Mouse (Mus musculus): ENCODE measurements around the gene Rab4a. TPM values are rescaled to one million over a fixed set of nuclear protein-coding genes. Genes with fewer than 3 reads are reported as not detected.
A peak's percentile ranks its signal among the peaks of the same experiment; 100 is the strongest.

Gene Rab4a
- polyA plus RNA-seq, 1 experiment from 2014 or later = 87.0 TPM

DNA sequence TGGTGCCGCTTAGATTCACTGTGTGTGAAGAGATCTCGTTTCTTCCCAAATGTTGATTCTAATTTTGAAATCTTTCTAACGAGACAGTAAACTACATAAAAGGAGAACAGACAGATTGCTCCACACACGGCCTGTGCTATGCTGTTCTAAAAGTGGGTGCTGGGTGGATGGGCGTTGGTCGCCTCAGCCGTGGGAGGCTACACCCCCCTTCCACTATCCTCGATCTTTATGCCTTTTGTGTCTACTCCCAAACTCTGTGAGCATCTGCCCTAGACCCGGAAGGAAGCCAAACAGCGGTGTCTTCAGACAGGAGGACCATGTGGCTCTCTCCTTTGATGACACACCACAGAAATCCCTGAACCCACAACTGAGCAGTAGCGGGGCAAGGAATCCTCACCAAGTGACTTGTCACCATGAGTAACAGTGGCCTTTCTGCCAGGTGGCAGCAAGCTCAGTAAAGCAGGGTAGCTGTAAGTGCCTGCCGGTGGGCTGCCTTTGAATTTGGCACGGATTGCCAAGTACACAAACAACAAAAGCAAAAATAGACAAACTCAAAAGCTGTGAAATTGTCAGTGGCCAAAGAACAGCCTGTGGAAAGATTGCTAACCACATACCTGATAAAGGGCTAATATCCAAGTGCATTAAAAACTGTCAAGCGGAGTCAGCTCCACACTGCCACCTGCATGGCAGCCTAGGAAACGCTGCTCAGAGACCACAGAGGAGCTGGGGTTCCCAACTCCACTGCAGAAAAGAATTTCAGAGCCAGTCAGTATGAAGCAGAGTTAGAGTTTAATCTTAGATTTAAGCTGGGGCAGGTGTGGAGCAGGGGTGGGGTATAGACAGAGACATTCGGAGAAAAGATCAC is 37.1 kb upstream of the Rab4a start:
- 64% methylated on average over 16 of the region's 16 CpGs for WGBS
- Histone ChIP-seq H3K27me3 (replicated peaks) (no peaks in the 10 kb centered on the region), H3K9ac (replicated peaks) (no peak overlapping the region), H3K36me3 (no peaks in the 10 kb centered on the region), H3K9me3 (replicated peaks) (no peaks in the 10 kb centered on the region), H3K4me2 (no peak overlapping the region), H3K4me1 (peaks cover 4% of the 10 kb centered on the region; the same call in 1 of the 2 replicates), H3K4me3 (replicated peaks) (no peak overlapping the region), H3K27ac (replicated peaks) (no peak overlapping the region)
- ATAC-seq (ENCODE audit: low FRiP score) = no peak

GRCm38 (mm10) chr8:123773468-123773867 is 32.3 kb upstream of the Rab4a start:
- Histone ChIP-seq H3K4me1 (peaks cover 6% of the 10 kb centered on the region; the same call in 1 of the 2 replicates), H3K4me2 (no peak overlapping the region), H3K27me3 (replicated peaks) (no peaks in the 10 kb centered on the region), H3K4me3 (replicated peaks) (no peak overlapping the region), H3K9ac (replicated peaks) (no peak overlapping the region), H3K36me3 (no peaks in the 10 kb centered on the region), H3K9me3 (replicated peaks) (no peaks in the 10 kb centered on the region), H3K27ac (replicated peaks) (no peak overlapping the region)
- ATAC-seq (ENCODE audit: low FRiP score) = no peak
- WGBS = 59% methylated on average over 12 of the region's 12 CpGs

DNA sequence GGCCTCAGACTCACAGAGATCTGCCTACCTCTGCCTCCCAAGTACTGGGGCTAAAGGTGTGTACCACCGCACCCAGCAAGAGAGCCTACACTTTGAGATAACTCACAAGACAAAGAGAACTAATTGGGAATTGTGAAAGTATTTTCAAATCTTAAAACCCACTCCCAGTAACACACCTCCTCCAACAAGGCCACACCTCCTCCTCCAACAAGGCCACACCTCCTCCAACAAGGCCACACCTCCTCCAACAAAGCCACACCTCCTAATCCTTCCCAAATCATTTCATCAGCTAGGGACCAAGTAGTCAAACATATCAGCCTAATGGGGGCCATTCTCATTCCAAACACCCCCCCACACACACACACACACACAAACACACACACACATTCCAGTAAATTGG is 31.3 kb upstream of the Rab4a start:
- no peak for ATAC-seq (ENCODE audit: low FRiP score)
- 92% methylated on average over 1 of the region's 1 CpGs for whole genome bisulfite sequencing

GRCm38 (mm10) chr8:123777319-123777718 is 28.5 kb upstream of the Rab4a start:
- Histone ChIP-seq H3K9me3 (replicated peaks) (no peaks in the 10 kb centered on the region), H3K4me2 (no peak overlapping the region), H3K9ac (replicated peaks) (no peak overlapping the region), H3K27me3 (replicated peaks) (no peaks in the 10 kb centered on the region), H3K4me1 (peaks cover 9% of the 10 kb centered on the region; the same call in 1 of the 2 replicates), H3K27ac (replicated peaks) (peak overlapping the region; percentile 56; the same call in 1 of the 2 replicates), H3K36me3 (no peaks in the 10 kb centered on the region), H3K4me3 (replicated peaks) (no peak overlapping the region)
- no peak for ATAC-seq (ENCODE audit: low FRiP score)
- 46% methylated on average over 7 of the region's 7 CpGs for WGBS

More for the DNA sequence above, 31.3 kb upstream of the Rab4a start:
- Histone ChIP-seq H3K9ac (replicated peaks) (no peak overlapping the region), H3K9me3 (replicated peaks) (no peaks in the 10 kb centered on the region), H3K36me3 (no peaks in the 10 kb centered on the region), H3K4me1 (0 out of 2 replicates have a peak, but pooled peaks cover 2% of the 10 kb centered on the region), H3K4me3 (replicated peaks) (no peak overlapping the region), H3K27ac (replicated peaks) (no peak overlapping the region), H3K27me3 (replicated peaks) (no peaks in the 10 kb centered on the region), H3K4me2 (no peak overlapping the region)

- Histone ChIP-seq H3K27me3 (replicated peaks) (no peaks in the 10 kb centered on the region), H3K36me3 (no peaks in the 10 kb centered on the region), H3K4me1 (peaks cover 12% of the 10 kb centered on the region; the same call in 1 of the 2 replicates), H3K9ac (replicated peaks) (no peak overlapping the region), H3K9me3 (replicated peaks) (no peaks in the 10 kb centered on the region), H3K4me3 (replicated peaks) (no peak overlapping the region), H3K4me2 (no peak overlapping the region), H3K27ac (replicated peaks) (no peak overlapping the region)
- 83% methylated on average over 3 of the region's 3 CpGs for WGBS
- ATAC-seq (ENCODE audit: low FRiP score) = no peak
Measured at GRCm38 (mm10) chr8:123780471-123780870, 25.3 kb upstream of the Rab4a start.

DNA sequence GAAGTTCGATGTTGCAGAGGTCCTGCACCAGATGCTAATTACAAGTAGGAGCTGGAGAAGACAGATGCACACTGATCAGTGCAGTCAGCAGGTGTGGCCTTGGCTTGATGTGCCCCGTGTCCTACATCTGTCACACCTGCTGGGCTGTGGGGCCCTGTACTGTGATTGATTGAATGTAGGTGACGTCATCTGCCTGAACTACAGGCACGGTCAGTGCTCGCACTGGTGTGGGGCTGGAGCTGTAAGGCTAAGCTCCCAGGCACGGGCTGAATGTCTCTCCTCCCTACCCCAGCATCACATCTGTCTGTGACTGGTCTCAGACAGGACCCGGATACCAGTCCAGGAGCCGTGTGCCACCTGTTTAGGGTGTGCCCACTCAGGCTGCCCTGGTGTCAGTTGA is 24.5 kb upstream of the Rab4a start:
- H3K9me3 ChIP-seq (replicated peaks) = no peaks in the 10 kb centered on the region
- no peaks in the 10 kb centered on the region for H3K36me3 ChIP-seq
- peaks cover 12% of the 10 kb centered on the region; the same call in 1 of the 2 replicates for H3K4me1 ChIP-seq
- no peak overlapping the region for H3K4me2 ChIP-seq
- no peak for ATAC-seq (ENCODE audit: low FRiP score)
- H3K4me3 ChIP-seq (replicated peaks) = no peak overlapping the region
- H3K9ac ChIP-seq (replicated peaks) = no peak overlapping the region
- H3K27me3 ChIP-seq (replicated peaks) = no peaks in the 10 kb centered on the region
- no peak overlapping the region for H3K27ac ChIP-seq (replicated peaks)
- 38% methylated on average over 8 of the region's 8 CpGs for whole genome bisulfite sequencing

DNA sequence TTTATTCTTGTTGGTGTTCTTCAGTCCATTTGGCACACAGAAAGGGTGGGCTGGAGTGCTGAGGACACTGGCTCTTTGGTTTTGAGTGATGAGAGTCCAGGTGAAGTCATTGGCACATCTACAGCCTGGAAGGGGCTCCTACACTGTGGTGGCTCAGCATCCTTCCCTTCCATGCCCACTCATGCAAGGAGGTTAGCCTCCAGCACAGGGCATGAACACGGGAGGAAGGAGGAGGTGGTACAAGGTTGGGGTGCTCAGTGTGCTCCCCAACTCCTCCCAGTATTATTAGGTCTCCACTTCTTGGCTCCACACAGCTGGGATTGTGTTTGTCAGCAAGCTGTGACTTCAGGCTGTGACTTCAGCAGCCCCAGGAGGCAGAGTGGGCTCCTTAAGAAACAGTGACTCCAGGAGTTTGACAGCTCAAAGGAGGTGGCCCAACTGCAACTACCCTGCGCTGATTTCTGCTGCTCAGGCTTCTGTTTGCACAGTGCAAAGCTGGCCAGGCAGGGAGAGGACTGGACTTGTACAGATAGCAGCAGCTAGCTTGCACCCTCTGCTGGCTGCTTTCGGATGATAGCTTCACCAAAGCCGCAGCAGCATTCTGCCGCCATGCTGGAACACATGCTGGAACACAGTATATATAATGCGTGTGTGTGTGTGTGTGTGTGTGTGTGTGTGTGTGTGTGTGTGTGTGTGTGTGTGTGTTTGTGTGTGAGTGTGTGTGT is 22.1 kb upstream of the Rab4a start:
- Histone ChIP-seq H3K4me1 (peaks cover 10% of the 10 kb centered on the region; the same call in 1 of the 2 replicates), H3K4me2 (no peak overlapping the region), H3K9me3 (replicated peaks) (no peaks in the 10 kb centered on the region), H3K9ac (replicated peaks) (no peak overlapping the region), H3K27me3 (replicated peaks) (no peaks in the 10 kb centered on the region), H3K36me3 (no peaks in the 10 kb centered on the region), H3K27ac (replicated peaks) (no peak overlapping the region), H3K4me3 (replicated peaks) (no peak overlapping the region)
- ATAC-seq (ENCODE audit: low FRiP score) = peak; percentile 90
- WGBS = 8% methylated on average over 6 of the region's 6 CpGs

DNA sequence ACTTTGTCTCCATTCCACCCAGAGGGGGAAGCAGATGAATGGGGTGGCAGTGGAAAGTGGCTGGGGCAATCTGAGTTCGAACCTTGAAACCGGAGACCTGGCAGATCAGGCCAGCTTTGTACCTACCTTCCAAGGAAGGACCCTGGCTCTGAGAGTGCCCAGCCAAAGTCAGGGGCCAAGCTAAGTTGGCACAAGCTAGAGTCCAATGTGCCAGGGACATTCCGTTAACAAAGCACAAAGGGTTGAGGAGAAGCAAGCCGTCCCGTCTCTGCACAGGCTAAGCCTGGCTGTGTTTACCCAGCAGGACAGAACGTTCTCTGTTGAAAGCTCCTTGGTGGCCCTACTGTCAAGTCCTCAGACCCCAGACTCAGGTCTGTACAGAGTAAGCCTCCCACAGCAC is 19.6 kb upstream of the Rab4a start:
- no peak overlapping the region for H3K9ac ChIP-seq (replicated peaks)
- H3K36me3 ChIP-seq = no peaks in the 10 kb centered on the region
- H3K4me1 ChIP-seq = peaks cover 11% of the 10 kb centered on the region
- no peak overlapping the region for H3K27ac ChIP-seq (replicated peaks)
- H3K27me3 ChIP-seq (replicated peaks) = no peaks in the 10 kb centered on the region
- no peak for ATAC-seq (ENCODE audit: low FRiP score)
- H3K4me2 ChIP-seq = no peak overlapping the region
- no peak overlapping the region for H3K4me3 ChIP-seq (replicated peaks)
- WGBS = 77% methylated on average over 6 of the region's 6 CpGs
- no peaks in the 10 kb centered on the region for H3K9me3 ChIP-seq (replicated peaks)

DNA sequence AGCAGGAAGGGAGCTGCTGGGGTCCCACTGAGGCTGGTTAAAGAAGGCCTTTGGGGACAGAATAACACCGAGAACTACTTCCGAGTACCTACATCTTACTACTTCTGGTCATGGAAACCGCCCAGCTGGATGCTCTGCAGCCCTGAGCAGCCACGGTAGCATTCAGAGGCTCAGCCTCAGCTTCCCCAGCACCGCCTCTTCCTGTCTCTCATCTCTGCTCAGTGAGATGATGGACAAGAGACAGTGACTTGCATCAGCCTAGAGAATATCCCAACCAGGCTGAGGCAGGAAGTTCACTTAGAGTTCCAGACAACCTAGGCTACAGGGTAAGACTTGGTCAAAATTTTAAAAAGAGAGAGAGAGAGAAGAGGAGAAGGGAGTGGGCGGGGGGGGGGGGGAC is 19.1 kb upstream of the Rab4a start:
- no peak for ATAC-seq (ENCODE audit: low FRiP score)
- no peak overlapping the region for H3K9ac ChIP-seq (replicated peaks)

GRCm38 (mm10) chr8:123787254-123787897 is 18.4 kb upstream of the Rab4a start:
- Histone ChIP-seq H3K36me3 (no peaks in the 10 kb centered on the region), H3K4me3 (replicated peaks) (no peak overlapping the region), H3K9ac (replicated peaks) (no peak overlapping the region), H3K4me1 (peaks cover 18% of the 10 kb centered on the region), H3K27me3 (replicated peaks) (peaks cover 4% of the 10 kb centered on the region; the same call in 1 of the 2 replicates), H3K9me3 (replicated peaks) (no peaks in the 10 kb centered on the region), H3K4me2 (peak overlapping the region; percentile 19; the same call in 1 of the 2 replicates), H3K27ac (replicated peaks) (no peak overlapping the region)
- WGBS = 66% methylated on average over 21 of the region's 21 CpGs
- no peak for ATAC-seq (ENCODE audit: low FRiP score)

More for the DNA sequence above, 19.1 kb upstream of the Rab4a start:
- no peak overlapping the region for H3K4me3 ChIP-seq (replicated peaks)
- H3K4me2 ChIP-seq = no peak overlapping the region
- no peaks in the 10 kb centered on the region for H3K36me3 ChIP-seq
- 62% methylated on average over 6 of the region's 6 CpGs for WGBS
- H3K4me1 ChIP-seq = peaks cover 13% of the 10 kb centered on the region
- peaks cover 2% of the 10 kb centered on the region; the same call in 1 of the 2 replicates for H3K27me3 ChIP-seq (replicated peaks)
- H3K27ac ChIP-seq (replicated peaks) = no peak overlapping the region
- H3K9me3 ChIP-seq (replicated peaks) = no peaks in the 10 kb centered on the region

DNA sequence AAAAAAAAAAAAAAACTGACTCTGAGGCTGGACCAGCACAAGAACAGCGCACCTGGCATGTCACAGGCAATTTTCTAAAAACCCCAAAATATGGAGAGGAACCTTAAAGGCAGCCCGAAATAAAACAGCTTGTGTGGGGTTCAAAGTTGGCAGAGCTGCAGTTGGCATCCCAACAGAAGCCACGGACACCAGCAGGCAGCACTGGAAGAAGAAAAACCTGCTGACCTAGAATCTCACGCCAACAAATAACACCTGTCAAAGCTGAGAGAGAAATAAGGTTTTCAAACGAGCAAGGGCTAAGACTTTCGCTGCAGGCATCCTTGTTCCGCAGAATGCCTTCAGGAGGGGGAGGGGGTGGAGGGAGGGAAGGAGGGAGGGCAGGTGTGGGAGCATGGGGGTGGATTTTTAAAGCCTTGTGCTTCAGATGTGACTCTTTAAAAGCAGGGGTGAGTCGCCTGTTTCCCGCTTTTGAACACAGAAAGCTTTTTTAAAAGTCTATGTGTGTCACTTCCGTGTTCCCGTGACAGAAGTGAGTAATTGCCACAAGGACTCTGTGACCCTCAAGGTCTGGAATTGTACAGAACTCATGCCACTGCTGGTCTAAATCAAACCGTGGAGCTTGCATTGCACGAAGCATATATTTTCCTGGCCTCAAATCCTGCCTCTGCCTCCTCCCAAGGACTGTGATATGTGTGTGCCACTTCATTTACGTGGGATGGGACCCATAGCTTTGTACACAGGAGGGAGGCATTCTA is 17.2 kb upstream of the Rab4a start:
- Histone ChIP-seq H3K9ac (replicated peaks) (no peak overlapping the region), H3K4me2 (no peak overlapping the region), H3K9me3 (replicated peaks) (no peaks in the 10 kb centered on the region), H3K27me3 (replicated peaks) (peaks cover 4% of the 10 kb centered on the region; the same call in 1 of the 2 replicates), H3K36me3 (no peaks in the 10 kb centered on the region), H3K4me3 (replicated peaks) (no peak overlapping the region), H3K4me1 (peaks cover 18% of the 10 kb centered on the region), H3K27ac (replicated peaks) (no peak overlapping the region)
- 49% methylated on average over 14 of the region's 14 CpGs for WGBS
- ATAC-seq (ENCODE audit: low FRiP score) = no peak
